In genomic region chr7:99181619-99182431, GRCm38 (mm10) we compare ENCODE assay signal across 7 mouse cellular contexts. TPM values are rescaled to one million over a fixed set of nuclear protein-coding genes. Genes with fewer than 3 reads are reported as not detected.
A peak's percentile ranks its signal among the peaks of the same experiment; 100 is the strongest.
DNase-seq lines count a peak whose midpoint lies in the region; ATAC-seq and TF ChIP-seq lines count a peak whose summit lies in the region.

No protein-coding gene starts in this region.

- H3K4me1 ChIP-seq in forebrain, embryonic 11.5 days (replicated peaks; ENCODE audit: control insufficient read depth, insufficient read depth, low read length): peaks cover 3% of the 10 kb centered on the region; the same call in 1 of the 2 replicates
- 0 out of 2 replicates have a peak, but pooled peaks cover 6% of the 10 kb centered on the region for H3K4me1 ChIP-seq in intestine, embryonic 15.5 days (replicated peaks)
- peaks cover 0 to 6% of the 10 kb centered on the region in 2 experiments; a peak in 2 of 4 replicates for H3K4me1 ChIP-seq in liver, embryonic 14.5 days (replicated peaks; ENCODE audit: control insufficient read depth in 2 of 2, insufficient read depth in 2 of 2, low read length in 1 of 2)
- peaks cover 25% of the 10 kb centered on the region for H3K4me1 ChIP-seq in olfactory bulb, adult 2 months (ENCODE audit: control insufficient read depth, insufficient read depth, low read length)

- H3K27ac ChIP-seq in forebrain, embryonic 11.5 days (ENCODE audit: low read depth, low read length): peak overlapping the region; percentile 68; the same call in 1 of the 2 replicates
- peak overlapping the region; percentile 81; the same call in 1 of the 2 replicates for H3K27ac ChIP-seq in intestine, embryonic 15.5 days
- no peak overlapping the region for H3K27ac ChIP-seq in liver, embryonic 14.5 days
- peak overlapping the region; percentile 59 for H3K27ac ChIP-seq in olfactory bulb, adult 2 months (ENCODE audit: insufficient read depth, low read depth, low read length)

- no peaks in the 10 kb centered on the region; the same call in 1 of the 2 replicates for H3K27me3 ChIP-seq in forebrain, embryonic 11.5 days (ENCODE audit: control insufficient read depth, insufficient read depth, low read length)
- no peaks in the 10 kb centered on the region for H3K27me3 ChIP-seq in intestine, embryonic 15.5 days (replicated peaks)
- no peaks in the 10 kb centered on the region; the same call in 1 of the 2 replicates for H3K27me3 ChIP-seq in liver, embryonic 14.5 days (ENCODE audit: control insufficient read depth, insufficient read depth, low read length)

- H3K36me3 ChIP-seq in forebrain, embryonic 11.5 days (ENCODE audit: control insufficient read depth, insufficient read depth, low read length): no peaks in the 10 kb centered on the region
- no peaks in the 10 kb centered on the region for H3K36me3 ChIP-seq in intestine, embryonic 15.5 days
- no peaks in the 10 kb centered on the region for H3K36me3 ChIP-seq in liver, embryonic 14.5 days (replicated peaks; ENCODE audit: control insufficient read depth, insufficient read depth, low read depth)

- no peaks in the 10 kb centered on the region for H3K9me3 ChIP-seq in forebrain, embryonic 11.5 days (ENCODE audit: control insufficient read depth, low read length)
- no peaks in the 10 kb centered on the region for H3K9me3 ChIP-seq in intestine, embryonic 15.5 days
- H3K9me3 ChIP-seq in liver, embryonic 14.5 days (ENCODE audit: control insufficient read depth, low read length): no peaks in the 10 kb centered on the region

- no peak for TF ChIP-seq EP300 in liver, embryonic 14.5 days (IDR thresholded peaks at IDR 0.05; ENCODE audit: low read depth)

- peak overlapping the region; percentile 76 for H3K9ac ChIP-seq in forebrain, embryonic 11.5 days (ENCODE audit: low read length)
- H3K9ac ChIP-seq in intestine, embryonic 15.5 days: peak overlapping the region; percentile 91
- H3K9ac ChIP-seq in liver, embryonic 14.5 days (replicated peaks): peak overlapping the region; percentile 15

- TF ChIP-seq CTCF in liver, embryonic 14.5 days (IDR thresholded peaks at IDR 0.05; ENCODE audit: low read depth): no peak
- no peak for TF ChIP-seq CTCF in olfactory bulb, adult 2 months (IDR thresholded peaks at IDR 0.05; ENCODE audit: insufficient read depth, low read depth, low read length)

- peak overlapping the region; percentile 96 for H3K4me2 ChIP-seq in forebrain, embryonic 11.5 days (ENCODE audit: low read depth, low read length, severe bottlenecking)
- H3K4me2 ChIP-seq in intestine, embryonic 15.5 days (replicated peaks): peak overlapping the region; percentile 94
- H3K4me2 ChIP-seq in liver, embryonic 14.5 days (ENCODE audit: low read depth): peak overlapping the region; percentile 64

- DNase-seq in thymus, postnatal 14 days: peak; percentile 14
- no peak for DNase-seq in thymus, postnatal 10 days (ENCODE audit: low spot score in 2 of 2)
- no peak for DNase-seq in forebrain, embryonic 11.5 days (ENCODE audit: low spot score)
- DNase-seq in liver, embryonic 14.5 days (ENCODE audit: low read depth in 3 of 3, low spot score in 3 of 3): no peak
- DNase-seq in B cell, adult 2 months: no peak

- no peak for TF ChIP-seq POLR2A in olfactory bulb, adult 2 months (IDR thresholded peaks at IDR 0.05; ENCODE audit: insufficient read depth, low read depth, low read length)

- WGBS in forebrain, embryonic 11.5 days: 23% methylated on average over 14 of the region's 14 CpGs
- WGBS in intestine, embryonic 15.5 days: 19% methylated on average over 14 of the region's 14 CpGs
- 19% methylated on average over 14 of the region's 14 CpGs for WGBS in liver, embryonic 14.5 days (ENCODE audit: insufficient replicate concordance)
- WGBS in olfactory bulb, adult 2 months: 20% methylated on average over 14 of the region's 14 CpGs

- peak overlapping the region; percentile 65 for H3K4me3 ChIP-seq in forebrain, embryonic 11.5 days (ENCODE audit: low read depth, low read length)
- H3K4me3 ChIP-seq in intestine, embryonic 15.5 days (replicated peaks): peak overlapping the region; percentile 85
- H3K4me3 ChIP-seq in liver, embryonic 14.5 days (ENCODE audit: insufficient read depth in 1 of 2, low read depth in 2 of 2, low read length in 2 of 2): peak overlapping the region; percentile 43 to 51
- peak overlapping the region; percentile 79 for H3K4me3 ChIP-seq in olfactory bulb, adult 2 months (ENCODE audit: insufficient read depth, low read depth, low read length)

- no peak; the same call in 1 of the 2 replicates for ATAC-seq in forebrain, embryonic 11.5 days (replicated peaks; ENCODE audit: low FRiP score)
- peak; percentile 46 for ATAC-seq in intestine, embryonic 15.5 days
- ATAC-seq in liver, embryonic 14.5 days (ENCODE audit: insufficient read depth): peak; percentile 9; the same call in 1 of the 2 replicates

RNA-seq across cellular contexts. Expression of gene Dgat2, which starts 0.7 kb away (rescaled TPM):
- polyA plus RNA-seq in forebrain, embryonic 11.5 days (2014; fragmentation: Nextera tagmentation; extraction: Ambion mirVana): 9.2 and 9.5 TPM in 2 replicates
- polyA plus RNA-seq in intestine, embryonic 15.5 days (2015; fragmentation: Nextera tagmentation; extraction: Ambion mirVana): 176 and 204 TPM in 2 replicates
- polyA plus RNA-seq in liver, embryonic 14.5 days (2012; rRNA removed): 44.0 and 50.0 TPM in 2 replicates
- polyA plus RNA-seq in liver, embryonic 14.5 days (2014; fragmentation: Nextera tagmentation; extraction: Ambion mirVana): 66.8 and 80.0 TPM in 2 replicates
- polyA plus RNA-seq in olfactory bulb, adult 2 months (2012; ENCODE audit: insufficient read depth, insufficient read length, low replicate concordance, missing spikeins): not detected in 2 replicates

RNA-seq across cellular contexts. Expression of gene Uvrag, which starts 40.9 kb away (rescaled TPM):
- 12.2 and 12.8 TPM in 2 replicates for polyA plus RNA-seq in forebrain, embryonic 11.5 days (2014; fragmentation: Nextera tagmentation; extraction: Ambion mirVana)
- polyA plus RNA-seq in intestine, embryonic 15.5 days (2015; fragmentation: Nextera tagmentation; extraction: Ambion mirVana): 20.5 and 20.9 TPM in 2 replicates
- polyA plus RNA-seq in liver, embryonic 14.5 days (2012; rRNA removed): 2.4 and 3.9 TPM in 2 replicates
- polyA plus RNA-seq in liver, embryonic 14.5 days (2014; fragmentation: Nextera tagmentation; extraction: Ambion mirVana): 5.7 and 7.4 TPM in 2 replicates
- not detected in 2 replicates for polyA plus RNA-seq in olfactory bulb, adult 2 months (2012; ENCODE audit: insufficient read depth, insufficient read length, low replicate concordance, missing spikeins)

RNA-seq across cellular contexts. Expression of gene Mogat2, which starts 56.6 kb away (rescaled TPM):
- 9.3 and 13.0 TPM in 2 replicates for polyA plus RNA-seq in forebrain, embryonic 11.5 days (2014; fragmentation: Nextera tagmentation; extraction: Ambion mirVana)
- 120 and 142 TPM in 2 replicates for polyA plus RNA-seq in intestine, embryonic 15.5 days (2015; fragmentation: Nextera tagmentation; extraction: Ambion mirVana)
- polyA plus RNA-seq in liver, embryonic 14.5 days (2012; rRNA removed): 13.5 and 15.4 TPM in 2 replicates
- 30.3 and 32.9 TPM in 2 replicates for polyA plus RNA-seq in liver, embryonic 14.5 days (2014; fragmentation: Nextera tagmentation; extraction: Ambion mirVana)
- not detected in 2 replicates for polyA plus RNA-seq in olfactory bulb, adult 2 months (2012; ENCODE audit: insufficient read depth, insufficient read length, low replicate concordance, missing spikeins)

Comparison
In these comparisons a context has a peak if more than half of its experiments do, and no peak if none do; other contexts are left out.
1. H3K9ac ChIP-seq: peak in every context shown above with its lines; median percentile 91 in intestine, embryonic 15.5 days; 76 in forebrain, embryonic 11.5 days; 15 in liver, embryonic 14.5 days.
2. RNA of gene Dgat2, which starts 0.7 kb away (polyA plus RNA-seq): 176 to 204 TPM in intestine, embryonic 15.5 days, 44.0 to 80.0 TPM in liver, embryonic 14.5 days and 9.2 to 9.5 TPM in forebrain, embryonic 11.5 days; not detected in olfactory bulb, adult 2 months; every median in the first group is over 10 times any median in the second.
3. RNA of gene Mogat2, which starts 56.6 kb away (polyA plus RNA-seq): 120 to 142 TPM in intestine, embryonic 15.5 days, 13.5 to 32.9 TPM in liver, embryonic 14.5 days and 9.3 to 13.0 TPM in forebrain, embryonic 11.5 days; not detected in olfactory bulb, adult 2 months; every median in the first group is over 10 times any median in the second.
4. Peak in every context shown above with its lines, with median percentiles within 50 percentile points of each other: H3K4me2 ChIP-seq and H3K4me3 ChIP-seq.